28 mouse cellular contexts compared by ENCODE assay signal in genomic region chr11:55131946-55132345, GRCm38 (mm10). TPM values are rescaled to one million over a fixed set of nuclear protein-coding genes. Genes with fewer than 3 reads are reported as not detected.
DNase-seq lines count a peak whose midpoint lies in the region; ATAC-seq and TF ChIP-seq lines count a peak whose summit lies in the region.
"Had no signal": no experiment of that assay in that cellular context is flagged by ENCODE, and none has a peak within 500 bp of the region (broad histone marks: within the 10 kb centered on the region; RNA-seq: fewer than 3 reads in every experiment).

No protein-coding gene starts in this region.

- H3K4me1 ChIP-seq in spleen, adult 2 months (ENCODE audit: control insufficient read depth, insufficient read depth, insufficient read length): peaks cover 15% of the 10 kb centered on the region; the same call in 1 of the 2 replicates
- H3K4me1 ChIP-seq in E14TG2a.4 (replicated peaks; ENCODE audit: low read depth, low read length): peaks cover 68% of the 10 kb centered on the region
- no peaks in the 10 kb centered on the region for H3K4me1 ChIP-seq in hindbrain, embryonic 12.5 days
- H3K4me1 ChIP-seq: embryonic facial prominence, embryonic 15.5 days; forebrain, embryonic 10.5 days; heart, embryonic 12.5 days; hindbrain, embryonic 10.5 days; hindbrain, embryonic 15.5 days had no signal

- peak overlapping the region; percentile 97 for H3K27ac ChIP-seq in spleen, adult 2 months (ENCODE audit: insufficient read depth, low read length)
- H3K27ac ChIP-seq in hindbrain, embryonic 12.5 days: no peak overlapping the region
- H3K27ac ChIP-seq: embryonic facial prominence, embryonic 15.5 days; forebrain, embryonic 10.5 days; gastrocnemius, adult 2 months; hindbrain, embryonic 10.5 days; hindbrain, embryonic 15.5 days had no signal

- H3K4me3 ChIP-seq in spleen, adult 2 months (ENCODE audit: extremely low read depth, insufficient read depth, insufficient read length): no peak overlapping the region
- 0 out of 2 replicates have a peak overlapping the region, but pooled peaks have one; percentile 39 for H3K4me3 ChIP-seq in E14TG2a.4 (replicated peaks; ENCODE audit: low read length)
- H3K4me3 ChIP-seq in hindbrain, embryonic 12.5 days: no peak overlapping the region
- H3K4me3 ChIP-seq: embryonic facial prominence, embryonic 15.5 days; erythroblast, embryonic 14.5 days; forebrain, embryonic 10.5 days; gastrocnemius, adult 2 months; heart, embryonic 12.5 days; hindbrain, embryonic 10.5 days; hindbrain, embryonic 15.5 days had no signal

- H3K4me2 ChIP-seq in hindbrain, embryonic 12.5 days (replicated peaks): no peak overlapping the region
- H3K4me2 ChIP-seq: embryonic facial prominence, embryonic 15.5 days; heart, embryonic 12.5 days; hindbrain, embryonic 15.5 days had no signal

- H3K27me3 ChIP-seq in spleen, adult 2 months (ENCODE audit: control insufficient read depth, insufficient read depth, low read length): no peaks in the 10 kb centered on the region
- H3K27me3 ChIP-seq in E14TG2a.4 (ENCODE audit: insufficient read depth, low read length): no peaks in the 10 kb centered on the region
- H3K27me3 ChIP-seq in hindbrain, embryonic 12.5 days: no peaks in the 10 kb centered on the region
- H3K27me3 ChIP-seq: embryonic facial prominence, embryonic 15.5 days; heart, embryonic 12.5 days; hindbrain, embryonic 15.5 days; Patski had no signal

- no peak for DNase-seq in spleen, adult 2 months (ENCODE audit: low read depth in 1 of 2, low spot score in 2 of 2)
- DNase-seq in spleen, postnatal 14 days (ENCODE audit: low spot score in 2 of 2): no peak
- DNase-seq in induced T-regulatory cell, adult 2 months (ENCODE audit: low read depth): peak; percentile 91
- no peak for DNase-seq in right cerebral cortex, adult 18-20 months
- DNase-seq: adrenal gland, adult 2 months; adrenal gland, postnatal 25 days; cerebellum, adult 2 months; cerebellum, postnatal 10 days; embryo, embryonic 11 days; gastrocnemius, adult 2 months; gastrocnemius, postnatal 25 days had no signal

- no peaks in the 10 kb centered on the region for H3K36me3 ChIP-seq in spleen, adult 2 months (ENCODE audit: control insufficient read depth, insufficient read depth, low read length)
- no peaks in the 10 kb centered on the region for H3K36me3 ChIP-seq in E14TG2a.4 (ENCODE audit: insufficient read depth, low read length)
- no peaks in the 10 kb centered on the region for H3K36me3 ChIP-seq in hindbrain, embryonic 12.5 days
- H3K36me3 ChIP-seq: embryonic facial prominence, embryonic 15.5 days; forebrain, embryonic 10.5 days; heart, embryonic 12.5 days; hindbrain, embryonic 10.5 days; hindbrain, embryonic 15.5 days had no signal

- no peaks in the 10 kb centered on the region for H3K9me3 ChIP-seq in E14TG2a.4 (ENCODE audit: low read length)
- H3K9me3 ChIP-seq in hindbrain, embryonic 12.5 days (replicated peaks): no peaks in the 10 kb centered on the region
- H3K9me3 ChIP-seq: embryonic facial prominence, embryonic 15.5 days; forebrain, embryonic 10.5 days; heart, embryonic 12.5 days; hindbrain, embryonic 10.5 days; hindbrain, embryonic 15.5 days had no signal

- H3K9ac ChIP-seq in hindbrain, embryonic 12.5 days: no peak overlapping the region
- H3K9ac ChIP-seq: embryonic facial prominence, embryonic 15.5 days; heart, embryonic 12.5 days; hindbrain, embryonic 15.5 days had no signal

- 68% methylated on average over 1 of the region's 1 CpGs for WGBS in spleen, adult 2 months
- 91% methylated on average over 1 of the region's 1 CpGs for WGBS in hindbrain, embryonic 12.5 days

- no peak for TF ChIP-seq POLR2A in spleen, adult 2 months (IDR thresholded peaks at IDR 0.05; ENCODE audit: low read depth, low read length)

- no peak for ATAC-seq in hindbrain, embryonic 12.5 days (ENCODE audit: low FRiP score)
- no peak for ATAC-seq in megakaryocyte-erythroid progenitor cell, adult 5-6 weeks (replicated peaks; ENCODE audit: low FRiP score, low TSS enrichment, poor library complexity, severe bottlenecking)
- ATAC-seq: forebrain, embryonic 14.5 days; Patski had no signal

- TF ChIP-seq CTCF in spleen, adult 2 months (IDR thresholded peaks at IDR 0.05; ENCODE audit: extremely low read depth, insufficient read depth, insufficient read length, insufficient replicate concordance): no peak
- no peak for TF ChIP-seq CTCF in E14TG2a.4 (conservative IDR thresholded peaks at IDR 0.05; ENCODE audit: low read length)

RNA-seq across cellular contexts. Expression of gene Slc36a3, which starts 19.6 kb away (rescaled TPM):
- 1.4 and 1.6 TPM in 2 replicates for polyA plus RNA-seq in spleen, adult 2 months (2012; rRNA removed)
- polyA plus RNA-seq in hindbrain, embryonic 12.5 days (2016; fragmentation: Nextera tagmentation; extraction: Ambion mirVana): not detected in 2 replicates
- total RNA-seq in megakaryocyte-erythroid progenitor cell, adult 5-6 weeks (2014; fragmentation: Nextera tagmentation): not detected in 2 replicates
- total RNA-seq in megakaryocyte-erythroid progenitor cell, adult 5-6 weeks (2017): not detected in 2 replicates
- total RNA-seq: adrenal gland, adult 2 months; adrenal gland, postnatal 25 days; common myeloid progenitor, adult 5-6 weeks; gastrocnemius, adult 2 months; gastrocnemius, postnatal 25 days; granulocyte monocyte progenitor cell, adult 5-6 weeks; heart, adult 8-10 months; heart, postnatal 25 days had no signal
- polyA plus RNA-seq: cerebellum, adult 2 months; embryonic facial prominence, embryonic 11.5 days; embryonic facial prominence, embryonic 15.5 days; erythroblast, embryonic 14.5 days; forebrain, embryonic 10.5 days; forebrain, embryonic 14.5 days; heart, embryonic 12.5 days; heart, embryonic 16.5 days; hindbrain, embryonic 10.5 days; hindbrain, embryonic 15.5 days; Patski had no signal

RNA-seq across cellular contexts. Expression of gene Gm2a, which starts 34.0 kb away (rescaled TPM):
- polyA plus RNA-seq in spleen, adult 2 months (2012; rRNA removed): 98.3 and 128 TPM in 2 replicates
- 15.4 and 15.5 TPM in 2 replicates for polyA plus RNA-seq in hindbrain, embryonic 12.5 days (2016; fragmentation: Nextera tagmentation; extraction: Ambion mirVana)
- 6.2 and 8.6 TPM in 2 replicates for total RNA-seq in megakaryocyte-erythroid progenitor cell, adult 5-6 weeks (2014; fragmentation: Nextera tagmentation)
- 9.0 and 16.7 TPM in 2 replicates for total RNA-seq in megakaryocyte-erythroid progenitor cell, adult 5-6 weeks (2017)

RNA-seq across cellular contexts. Expression of gene Slc36a2, which starts 52.9 kb away (rescaled TPM):
- 10.2 and 12.8 TPM in 2 replicates for polyA plus RNA-seq in spleen, adult 2 months (2012; rRNA removed)
- polyA plus RNA-seq in hindbrain, embryonic 12.5 days (2016; fragmentation: Nextera tagmentation; extraction: Ambion mirVana): 0.40 and 0.52 TPM in 2 replicates
- not detected in 2 replicates for total RNA-seq in megakaryocyte-erythroid progenitor cell, adult 5-6 weeks (2014; fragmentation: Nextera tagmentation)
- not detected in 2 replicates for total RNA-seq in megakaryocyte-erythroid progenitor cell, adult 5-6 weeks (2017)

RNA-seq across cellular contexts. Expression of gene Ccdc69, which starts 54.0 kb away (rescaled TPM):
- 8.9 and 10.6 TPM in 2 replicates for polyA plus RNA-seq in spleen, adult 2 months (2012; rRNA removed)
- polyA plus RNA-seq in hindbrain, embryonic 12.5 days (2016; fragmentation: Nextera tagmentation; extraction: Ambion mirVana): 0.49 and 0.60 TPM in 2 replicates
- 4.8 and 8.8 TPM in 2 replicates for total RNA-seq in megakaryocyte-erythroid progenitor cell, adult 5-6 weeks (2014; fragmentation: Nextera tagmentation)
- total RNA-seq in megakaryocyte-erythroid progenitor cell, adult 5-6 weeks (2017): 9.6 and 15.9 TPM in 2 replicates
- polyA plus RNA-seq: erythroblast, embryonic 14.5 days; Patski had no signal
